Mouse (Mus musculus) thymus, adult 2 months (tissue): ENCODE measurements around the gene Tcf25.
A peak's percentile ranks its signal among the peaks of the same experiment; 100 is the strongest.

Experiments
- CTCF ChIP-seq: fragments of 200-500 bp; IDR thresholded peaks from 2 replicates; pipeline ENCODE4 v1.5.1; 2012; ENCODE audit warnings: mild to moderate bottlenecking, control low read depth, low read length, moderate library complexity, borderline replicate concordance; ENCODE audit not compliant: control insufficient read depth, poor library complexity, insufficient read depth; ENCODE audit errors: extremely low read depth
- POLR2A ChIP-seq: fragments of 200-500 bp; IDR thresholded peaks from 2 replicates; pipeline ENCODE4 v1.6.1; 2012; ENCODE audit warnings: mild to moderate bottlenecking, low read length, control low read depth, moderate library complexity; ENCODE audit not compliant: control insufficient read depth, poor library complexity, insufficient read depth; ENCODE audit errors: extremely low read depth

DNA sequence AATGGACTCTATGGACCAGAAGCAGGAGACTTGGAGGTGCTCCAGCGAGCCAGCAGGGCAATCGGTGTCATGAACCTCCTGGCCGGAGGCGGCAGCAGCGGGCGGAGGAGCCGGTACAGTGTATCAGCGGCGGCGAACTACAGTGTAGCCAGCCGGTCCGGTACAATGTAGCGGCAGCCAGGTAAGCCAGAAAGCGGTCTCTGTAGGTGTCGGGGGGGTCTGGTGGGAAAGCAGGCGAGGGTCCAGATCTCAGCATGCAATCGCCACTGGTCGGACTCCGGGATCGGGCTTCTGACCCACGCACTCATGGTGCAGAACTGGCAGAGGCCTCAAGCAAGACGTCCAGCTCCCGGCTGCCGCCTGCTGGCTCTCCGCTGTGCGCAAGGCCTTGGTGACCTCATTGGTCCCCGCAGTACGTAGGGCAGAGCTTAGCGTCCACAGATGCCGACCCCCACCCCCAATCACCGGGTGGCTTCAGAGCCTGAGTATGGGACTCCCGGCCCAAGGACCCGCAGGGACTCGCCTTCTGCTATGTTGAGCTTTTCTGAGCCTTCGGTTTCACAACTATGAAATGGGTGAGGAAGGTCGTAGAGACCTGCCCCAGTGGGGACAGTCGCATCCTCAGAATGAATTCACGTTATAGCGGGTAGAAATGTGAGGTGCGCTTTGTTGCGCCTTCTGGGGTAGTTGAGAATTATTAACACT, 69.5 kb downstream of the Tcf25 start:
- TF ChIP-seq CTCF (peak; percentile 84), POLR2A (no peak)
